Mouse (Mus musculus) ES-Bruce4 (cell line): Measurements from ENCODE around the gene Shisa9. TPM values are rescaled to one million over a fixed set of nuclear protein-coding genes. Genes with fewer than 3 reads are reported as not detected.

Source experiments
- H3K27ac ChIP-seq: 2 replicates; pipeline ENCODE4 v1.5.1; 2012; ENCODE audit warnings: low read length, inconsistent platforms; ENCODE audit not compliant: insufficient read depth
- H3K27me3 ChIP-seq: 2 replicates; pipeline ENCODE4 v1.6.1; 2012; ENCODE audit warnings: mild to moderate bottlenecking, low read length, inconsistent platforms; ENCODE audit not compliant: control insufficient read depth, poor library complexity, insufficient read depth, severe bottlenecking
- H3K36me3 ChIP-seq: 2 replicates; pipeline ENCODE4 v1.6.1; 2012; ENCODE audit warnings: inconsistent platforms, mild to moderate bottlenecking, low read length, moderate library complexity; ENCODE audit not compliant: control insufficient read depth, poor library complexity, insufficient read depth, severe bottlenecking
- H3K4me1 ChIP-seq: one replicate; pipeline ENCODE4 v1.8.1; 2011; ENCODE audit warnings: low read length; ENCODE audit not compliant: control insufficient read depth, insufficient read depth
- H3K4me3 ChIP-seq: 2 replicates; pipeline ENCODE4 v1.5.1; 2011; ENCODE audit warnings: low read depth, mild to moderate bottlenecking, low read length
- H3K9ac ChIP-seq: 2 replicates; pipeline ENCODE4 v1.6.1; 2012; ENCODE audit warnings: low read depth, mild to moderate bottlenecking, inconsistent platforms; ENCODE audit not compliant: poor library complexity, severe bottlenecking
- H3K9me3 ChIP-seq: replicated peaks from 2 replicates; pipeline ENCODE4 v1.6.1; 2012; ENCODE audit warnings: mild to moderate bottlenecking, low read length, inconsistent platforms; ENCODE audit not compliant: control insufficient read depth, poor library complexity, insufficient read depth, severe bottlenecking
- CTCF ChIP-seq: IDR thresholded peaks from one replicate; pipeline ENCODE4 v1.8.1; 2011; ENCODE audit warnings: low read depth, low read length
- EP300 ChIP-seq: IDR thresholded peaks from 2 replicates; pipeline ENCODE4 v1.6.1; 2011; ENCODE audit warnings: low read depth, low read length; ENCODE audit not compliant: insufficient read depth
- POLR2A ChIP-seq: IDR thresholded peaks from one replicate; pipeline ENCODE4 v1.8.1; 2011; ENCODE audit warnings: low read length; ENCODE audit not compliant: insufficient read depth
- polyA plus RNA-seq: library from polyadenylated mRNA; stranded (reverse); fragments of >200 nt; gene quantifications from 2 replicates; pipeline ENCODE4 v1.2.4, GENCODE M21; 2011; ENCODE audit warnings: low read depth; ENCODE audit not compliant: missing spikeins, insufficient read depth, insufficient read length

Shisa9 gene
- polyA plus RNA-seq, 1 experiment, result 0.46 TPM

GRCm38 (mm10) chr16:12189739-12190138 lies 205.8 kb downstream of the Shisa9 start:
- no peak overlapping the region for H3K27ac ChIP-seq
- no peak overlapping the region for H3K9ac ChIP-seq
- no peaks in the 10 kb centered on the region for H3K27me3 ChIP-seq
- no peaks in the 10 kb centered on the region for H3K4me1 ChIP-seq
- no peaks in the 10 kb centered on the region for H3K36me3 ChIP-seq
- no peaks in the 10 kb centered on the region for H3K9me3 ChIP-seq
- TF ChIP-seq POLR2A (no peak), EP300 (no peak)
- no peak overlapping the region for H3K4me3 ChIP-seq

- Histone ChIP-seq H3K9me3 (no peaks in the 10 kb centered on the region), H3K9ac (no peak overlapping the region), H3K4me1 (no peaks in the 10 kb centered on the region), H3K27ac (no peak overlapping the region), H3K27me3 (no peaks in the 10 kb centered on the region), H3K4me3 (no peak overlapping the region), H3K36me3 (no peaks in the 10 kb centered on the region)
- TF ChIP-seq EP300 (no peak), POLR2A (no peak), CTCF (no peak)
Measured at GRCm38 (mm10) chr16:12196841-12197240, 212.9 kb downstream of the Shisa9 start.

GRCm38 (mm10) chr16:12197611-12198010 lies 213.7 kb downstream of the Shisa9 start:
- H3K27ac ChIP-seq, result no peak overlapping the region
- H3K36me3 ChIP-seq, result no peaks in the 10 kb centered on the region
- no peak overlapping the region for H3K4me3 ChIP-seq
- no peak overlapping the region for H3K9ac ChIP-seq
- no peaks in the 10 kb centered on the region for H3K4me1 ChIP-seq
- TF ChIP-seq CTCF (no peak), POLR2A (no peak)
- H3K9me3 ChIP-seq, result no peaks in the 10 kb centered on the region
- H3K27me3 ChIP-seq, result no peaks in the 10 kb centered on the region

GRCm38 (mm10) chr16:12201216-12201615 lies 217.3 kb downstream of the Shisa9 start:
- H3K4me3 ChIP-seq, result no peak overlapping the region
- no peaks in the 10 kb centered on the region for H3K36me3 ChIP-seq
- no peaks in the 10 kb centered on the region for H3K4me1 ChIP-seq
- no peaks in the 10 kb centered on the region for H3K9me3 ChIP-seq
- TF ChIP-seq EP300 (no peak), CTCF (no peak), POLR2A (no peak)
- H3K27me3 ChIP-seq, result no peaks in the 10 kb centered on the region
- H3K27ac ChIP-seq, result no peak overlapping the region
- H3K9ac ChIP-seq, result no peak overlapping the region

GRCm38 (mm10) chr16:12202151-12202550 lies 218.2 kb downstream of the Shisa9 start:
- Histone ChIP-seq H3K27me3 (no peaks in the 10 kb centered on the region), H3K9ac (no peak overlapping the region), H3K4me1 (no peaks in the 10 kb centered on the region), H3K9me3 (no peaks in the 10 kb centered on the region), H3K4me3 (no peak overlapping the region), H3K36me3 (no peaks in the 10 kb centered on the region), H3K27ac (no peak overlapping the region)
- TF ChIP-seq POLR2A, result no peak
- no peak for TF ChIP-seq CTCF
- TF ChIP-seq EP300, result no peak

GRCm38 (mm10) chr16:12203055-12203454 lies 219.1 kb downstream of the Shisa9 start:
- no peak overlapping the region for H3K4me3 ChIP-seq
- no peaks in the 10 kb centered on the region for H3K36me3 ChIP-seq
- no peaks in the 10 kb centered on the region for H3K9me3 ChIP-seq
- H3K4me1 ChIP-seq, result no peaks in the 10 kb centered on the region
- no peaks in the 10 kb centered on the region for H3K27me3 ChIP-seq
- TF ChIP-seq EP300 (no peak), POLR2A (no peak), CTCF (no peak)
- H3K9ac ChIP-seq, result no peak overlapping the region
- H3K27ac ChIP-seq, result no peak overlapping the region

GRCm38 (mm10) chr16:12204423-12204822 lies 220.5 kb downstream of the Shisa9 start:
- Histone ChIP-seq H3K27ac (no peak overlapping the region), H3K36me3 (no peaks in the 10 kb centered on the region), H3K9me3 (no peaks in the 10 kb centered on the region), H3K27me3 (no peaks in the 10 kb centered on the region), H3K4me3 (no peak overlapping the region), H3K4me1 (no peaks in the 10 kb centered on the region), H3K9ac (no peak overlapping the region)
- no peak for TF ChIP-seq CTCF
- TF ChIP-seq EP300, result no peak
- no peak for TF ChIP-seq POLR2A
